Mouse (Mus musculus): ENCODE measurements at regions not wholly inside any gene's neighbourhood (a gene's known extent, or its start where the extent isn't known, plus 50 kb on each side); places are given as distances from the start of the nearest gene placed in this dataset.

- no peak for DNase-seq (ENCODE audit: inconsistent ontology term)
Measured at GRCm38 (mm10) chr11:15572716-15573115, 684.8 kb upstream of the Vstm2a start.

- DNase-seq (ENCODE audit: inconsistent ontology term): no peak
Measured at GRCm38 (mm10) chr11:15619963-15620362, 637.6 kb upstream of the Vstm2a start.

- peak; percentile 16 for DNase-seq (ENCODE audit: inconsistent ontology term)
Measured at GRCm38 (mm10) chr11:15649025-15649680, 608.4 kb upstream of the Vstm2a start.

GRCm38 (mm10) chr11:15689073-15689472 is 568.5 kb upstream of the Vstm2a start:
- no peak for DNase-seq (ENCODE audit: inconsistent ontology term)

DNA sequence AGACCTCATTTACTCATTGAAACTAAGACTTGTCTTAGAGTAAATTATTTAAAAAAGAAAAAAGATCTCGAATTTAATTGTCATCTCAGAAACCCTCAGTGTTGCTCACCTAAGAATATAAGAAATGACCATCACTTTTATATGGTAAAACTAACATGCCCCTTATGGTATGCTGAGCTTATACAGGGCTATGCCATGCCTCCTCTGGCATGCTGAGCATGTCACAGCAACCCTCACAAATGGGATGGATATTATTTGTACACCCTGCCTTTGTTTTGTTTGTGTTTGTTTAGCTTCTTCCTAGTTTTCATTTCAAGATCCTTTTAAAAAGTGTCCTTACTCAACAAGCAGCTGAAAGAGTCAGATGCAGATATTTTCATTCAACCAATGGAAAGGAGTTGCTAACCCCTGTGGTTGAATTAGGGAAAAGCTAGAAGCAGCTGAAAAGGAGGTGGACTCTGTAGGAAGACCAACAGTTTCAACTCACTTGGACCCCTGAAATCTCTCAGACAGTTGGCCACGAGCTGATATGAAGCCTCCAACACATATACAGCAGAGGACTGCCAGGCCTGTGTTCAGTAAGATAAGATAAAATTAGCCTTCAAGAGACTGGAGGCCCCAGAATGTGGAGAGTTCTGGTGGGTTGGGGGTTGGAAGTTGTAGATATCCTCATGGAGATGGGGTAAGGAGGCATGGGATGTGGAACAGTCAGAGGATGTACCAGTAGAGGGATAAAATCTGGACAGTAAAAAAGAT is 559.3 kb upstream of the Vstm2a start:
- DNase-seq (ENCODE audit: inconsistent ontology term): no peak

- no peak for DNase-seq (ENCODE audit: inconsistent ontology term)
Measured at GRCm38 (mm10) chr11:15715987-15716386, 541.5 kb upstream of the Vstm2a start.

- no peak for DNase-seq (ENCODE audit: inconsistent ontology term)
Measured at GRCm38 (mm10) chr11:15717536-15717935, 540.0 kb upstream of the Vstm2a start.

DNA sequence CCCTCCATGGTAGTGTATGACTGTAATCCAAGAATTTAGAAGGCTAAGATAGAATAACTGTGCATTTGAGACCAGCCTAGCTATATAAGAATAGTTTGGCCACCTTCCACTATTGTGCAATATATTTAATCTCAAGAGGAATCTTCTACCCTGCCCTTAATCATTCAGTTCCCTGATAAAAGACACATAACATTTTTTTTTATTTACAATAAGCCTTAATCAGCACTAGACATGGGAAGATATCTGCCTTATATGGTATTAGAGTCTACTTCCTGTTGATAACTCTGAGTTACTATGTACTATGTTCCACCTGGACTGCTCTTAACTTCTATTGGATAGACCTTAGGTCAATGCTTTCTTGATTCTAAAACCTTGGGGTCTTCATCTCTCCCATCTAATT is 519.9 kb upstream of the Vstm2a start:
- DNase-seq (ENCODE audit: inconsistent ontology term): no peak

GRCm38 (mm10) chr11:15756006-15756405 is 501.5 kb upstream of the Vstm2a start:
- DNase-seq (ENCODE audit: inconsistent ontology term): peak; percentile 65

- peak; percentile 92 for DNase-seq (ENCODE audit: inconsistent ontology term)
Measured at GRCm38 (mm10) chr11:15769651-15770617, 487.6 kb upstream of the Vstm2a start.

Measured in Muller cell, postnatal 12 days (primary cell).